Mouse (Mus musculus): ENCODE measurements at regions not wholly inside any gene's neighbourhood (a gene's known extent, or its start where the extent isn't known, plus 50 kb on each side); places are given as distances from the start of the nearest gene placed in this dataset.
A peak's percentile ranks its signal among the peaks of the same experiment; 100 is the strongest.

- no peak overlapping the region for H3K27ac ChIP-seq (ENCODE audit: insufficient read depth, low read depth, low read length)
- H3K4me1 ChIP-seq (ENCODE audit: control insufficient read depth, insufficient read depth, low read length) = no peaks in the 10 kb centered on the region
- no peaks in the 10 kb centered on the region for H3K27me3 ChIP-seq (replicated peaks; ENCODE audit: control insufficient read depth, insufficient read depth, low read length)
- 88% methylated on average over 13 of the region's 13 CpGs for WGBS
- no peak overlapping the region for H3K4me3 ChIP-seq (ENCODE audit: insufficient read depth, low read depth, low read length)
- no peaks in the 10 kb centered on the region for H3K36me3 ChIP-seq (ENCODE audit: control insufficient read depth, insufficient read depth, low read length)
- DNase-seq = no peak
- TF ChIP-seq CTCF (conservative IDR thresholded peaks at IDR 0.05; ENCODE audit: insufficient read depth, insufficient read length, low read depth, low read length) = no peak
- TF ChIP-seq POLR2A (IDR thresholded peaks at IDR 0.05; ENCODE audit: low read depth, low read length) = no peak
These were observed 57.8 kb upstream of the Arl15 start for GRCm38 (mm10) chr13:113736468-113736867.

- no peak overlapping the region for H3K27ac ChIP-seq (ENCODE audit: insufficient read depth, low read depth, low read length)
- WGBS = 68% methylated on average over 18 of the region's 18 CpGs
- H3K36me3 ChIP-seq (ENCODE audit: control insufficient read depth, insufficient read depth, low read length) = no peaks in the 10 kb centered on the region
- TF ChIP-seq POLR2A (IDR thresholded peaks at IDR 0.05; ENCODE audit: low read depth, low read length) = no peak
- no peak for TF ChIP-seq CTCF (conservative IDR thresholded peaks at IDR 0.05; ENCODE audit: insufficient read depth, insufficient read length, low read depth, low read length)
- no peak overlapping the region for H3K4me3 ChIP-seq (ENCODE audit: insufficient read depth, low read depth, low read length)
- H3K4me1 ChIP-seq (ENCODE audit: control insufficient read depth, insufficient read depth, low read length) = peaks cover 7% of the 10 kb centered on the region; the same call in 1 of the 2 replicates
- no peak for DNase-seq
- no peaks in the 10 kb centered on the region for H3K27me3 ChIP-seq (replicated peaks; ENCODE audit: control insufficient read depth, insufficient read depth, low read length)
These were observed 58.6 kb upstream of the Arl15 start for GRCm38 (mm10) chr13:113735611-113736285.

GRCm38 (mm10) chr13:113734134-113734794 lies 60.0 kb upstream of the Arl15 start:
- Histone ChIP-seq H3K27ac (ENCODE audit: insufficient read depth, low read depth, low read length) (no peak overlapping the region), H3K36me3 (ENCODE audit: control insufficient read depth, insufficient read depth, low read length) (no peaks in the 10 kb centered on the region), H3K27me3 (replicated peaks; ENCODE audit: control insufficient read depth, insufficient read depth, low read length) (no peaks in the 10 kb centered on the region), H3K4me1 (ENCODE audit: control insufficient read depth, insufficient read depth, low read length) (peaks cover 11% of the 10 kb centered on the region; the same call in 1 of the 2 replicates), H3K4me3 (ENCODE audit: insufficient read depth, low read depth, low read length) (no peak overlapping the region)
- TF ChIP-seq CTCF (conservative IDR thresholded peaks at IDR 0.05; ENCODE audit: insufficient read depth, insufficient read length, low read depth, low read length) = no peak
- no peak for TF ChIP-seq POLR2A (IDR thresholded peaks at IDR 0.05; ENCODE audit: low read depth, low read length)
- no peak for DNase-seq
- 39% methylated on average over 5 of the region's 5 CpGs for WGBS

GRCm38 (mm10) chr13:113733734-113734133 lies 60.6 kb upstream of the Arl15 start:
- no peak for DNase-seq
- TF ChIP-seq CTCF (conservative IDR thresholded peaks at IDR 0.05; ENCODE audit: insufficient read depth, insufficient read length, low read depth, low read length) (no peak), POLR2A (IDR thresholded peaks at IDR 0.05; ENCODE audit: low read depth, low read length) (no peak)
- peaks cover 11% of the 10 kb centered on the region; the same call in 1 of the 2 replicates for H3K4me1 ChIP-seq (ENCODE audit: control insufficient read depth, insufficient read depth, low read length)
- H3K4me3 ChIP-seq (ENCODE audit: insufficient read depth, low read depth, low read length) = no peak overlapping the region
- 69% methylated on average over 2 of the region's 2 CpGs for WGBS
- H3K27ac ChIP-seq (ENCODE audit: insufficient read depth, low read depth, low read length) = no peak overlapping the region
- no peaks in the 10 kb centered on the region for H3K27me3 ChIP-seq (replicated peaks; ENCODE audit: control insufficient read depth, insufficient read depth, low read length)
- H3K36me3 ChIP-seq (ENCODE audit: control insufficient read depth, insufficient read depth, low read length) = no peaks in the 10 kb centered on the region

GRCm38 (mm10) chr13:113730776-113731400 lies 63.4 kb upstream of the Arl15 start:
- WGBS = 49% methylated on average over 8 of the region's 8 CpGs
- Histone ChIP-seq H3K27ac (ENCODE audit: insufficient read depth, low read depth, low read length) (peak overlapping the region; percentile 21), H3K36me3 (ENCODE audit: control insufficient read depth, insufficient read depth, low read length) (no peaks in the 10 kb centered on the region), H3K4me1 (ENCODE audit: control insufficient read depth, insufficient read depth, low read length) (peaks cover 15% of the 10 kb centered on the region; the same call in 1 of the 2 replicates), H3K27me3 (replicated peaks; ENCODE audit: control insufficient read depth, insufficient read depth, low read length) (no peaks in the 10 kb centered on the region), H3K4me3 (ENCODE audit: insufficient read depth, low read depth, low read length) (no peak overlapping the region)
- TF ChIP-seq POLR2A (IDR thresholded peaks at IDR 0.05; ENCODE audit: low read depth, low read length) = no peak
- no peak for TF ChIP-seq CTCF (conservative IDR thresholded peaks at IDR 0.05; ENCODE audit: insufficient read depth, insufficient read length, low read depth, low read length)
- peak; percentile 33 for DNase-seq

GRCm38 (mm10) chr13:113730062-113730775 lies 64.1 kb upstream of the Arl15 start:
- Histone ChIP-seq H3K27me3 (replicated peaks; ENCODE audit: control insufficient read depth, insufficient read depth, low read length) (no peaks in the 10 kb centered on the region), H3K4me3 (ENCODE audit: insufficient read depth, low read depth, low read length) (no peak overlapping the region), H3K36me3 (ENCODE audit: control insufficient read depth, insufficient read depth, low read length) (no peaks in the 10 kb centered on the region), H3K4me1 (ENCODE audit: control insufficient read depth, insufficient read depth, low read length) (peaks cover 15% of the 10 kb centered on the region; the same call in 1 of the 2 replicates), H3K27ac (ENCODE audit: insufficient read depth, low read depth, low read length) (peak overlapping the region; percentile 52)
- no peak for TF ChIP-seq POLR2A (IDR thresholded peaks at IDR 0.05; ENCODE audit: low read depth, low read length)
- no peak for TF ChIP-seq CTCF (conservative IDR thresholded peaks at IDR 0.05; ENCODE audit: insufficient read depth, insufficient read length, low read depth, low read length)
- peak; percentile 63 for DNase-seq
- WGBS = 62% methylated on average over 6 of the region's 6 CpGs

All from kidney, adult 2 months (tissue).